Mouse (Mus musculus): Measurements from ENCODE around the gene 4933407L21Rik. TPM values are rescaled to one million over a fixed set of nuclear protein-coding genes. Genes with fewer than 3 reads are reported as not detected.
"Not testable (repeated sequence)": the region's sequence is repeated elsewhere in the genome, so short reads cannot be mapped to it uniquely, and the experiment has no call there.

The 4933407L21Rik gene
- polyA plus RNA-seq, 1 experiment from 2014 or later = 0.46 TPM

DNA sequence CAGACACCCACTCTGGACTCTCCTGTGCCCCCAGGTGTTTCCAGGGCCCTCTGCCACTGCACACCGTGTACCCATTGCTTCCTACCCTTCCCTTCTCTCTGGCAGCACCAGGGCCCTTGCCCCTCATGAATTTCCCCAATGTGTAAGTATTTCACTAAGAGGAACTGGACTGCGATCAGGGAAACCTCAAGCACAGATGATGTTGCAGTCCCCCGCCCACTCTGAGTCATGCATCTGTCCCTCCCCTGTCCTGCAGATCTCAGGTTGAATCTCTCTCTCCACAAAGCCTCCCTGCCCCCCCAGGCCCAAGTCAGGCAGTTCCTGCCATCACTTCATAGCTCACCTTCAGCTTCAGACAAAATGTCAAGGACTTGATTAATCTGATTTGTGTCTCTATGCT lies 49.4 kb downstream of the 4933407L21Rik start:
- Histone ChIP-seq H3K36me3 (ENCODE audit: control insufficient read depth, insufficient read depth, low read length) (no peaks in the 10 kb centered on the region), H3K27ac (ENCODE audit: low read depth, low read length) (no peak overlapping the region), H3K9ac (ENCODE audit: low read depth, low read length) (no peak overlapping the region), H3K4me1 (replicated peaks; ENCODE audit: control insufficient read depth, insufficient read depth, low read length) (no peaks in the 10 kb centered on the region), H3K4me3 (ENCODE audit: low read depth, low read length) (no peak overlapping the region), H3K4me2 (replicated peaks; ENCODE audit: low read depth, low read length) (no peak overlapping the region), H3K27me3 (ENCODE audit: control insufficient read depth, insufficient read depth, low read length) (no peaks in the 10 kb centered on the region), H3K9me3 (ENCODE audit: control insufficient read depth, low read length) (no peaks in the 10 kb centered on the region)
- DNase-seq (ENCODE audit: low spot score) (no peak), ATAC-seq (ENCODE audit: low FRiP score) (no peak)
- WGBS = 84% methylated on average over 3 of the region's 3 CpGs

DNA sequence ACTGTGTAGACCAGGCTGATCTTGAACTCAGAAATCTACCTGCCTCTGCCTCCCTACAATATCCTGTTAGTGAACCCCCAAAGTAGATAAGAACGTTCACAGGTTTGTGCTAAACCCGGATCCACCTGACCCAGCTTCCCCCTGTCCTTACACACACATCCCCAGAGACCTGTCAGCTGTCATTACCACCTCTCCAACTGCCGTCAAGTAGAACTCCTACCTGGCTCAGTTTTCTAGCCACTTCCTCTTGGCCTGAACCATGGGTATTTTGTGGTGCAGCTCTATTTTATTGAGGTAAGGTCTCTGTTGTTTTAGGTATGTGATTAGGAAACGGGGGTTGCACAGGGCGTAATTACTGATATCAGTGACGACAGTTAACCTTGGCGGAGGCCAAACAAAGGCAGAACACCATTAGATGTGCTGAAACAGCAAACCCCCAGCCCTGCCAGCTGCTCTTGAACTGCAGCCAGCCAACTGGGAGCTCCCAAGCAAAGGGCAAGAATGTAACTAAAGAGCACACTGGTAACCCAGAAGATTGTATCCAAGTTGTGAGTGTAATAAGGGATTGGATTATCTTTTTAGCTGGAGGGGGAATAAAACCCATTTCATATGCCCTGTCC lies 53.6 kb downstream of the 4933407L21Rik start:
- Histone ChIP-seq H3K27ac (ENCODE audit: low read depth, low read length) (no peak overlapping the region), H3K36me3 (ENCODE audit: control insufficient read depth, insufficient read depth, low read length) (no peaks in the 10 kb centered on the region), H3K4me1 (replicated peaks; ENCODE audit: control insufficient read depth, insufficient read depth, low read length) (no peaks in the 10 kb centered on the region), H3K9me3 (ENCODE audit: control insufficient read depth, low read length) (no peaks in the 10 kb centered on the region), H3K9ac (ENCODE audit: low read depth, low read length) (no peak overlapping the region), H3K27me3 (ENCODE audit: control insufficient read depth, insufficient read depth, low read length) (no peaks in the 10 kb centered on the region), H3K4me3 (ENCODE audit: low read depth, low read length) (no peak overlapping the region), H3K4me2 (replicated peaks; ENCODE audit: low read depth, low read length) (no peak overlapping the region)
- ATAC-seq (ENCODE audit: low FRiP score) = no peak
- WGBS = 73% methylated on average over 7 of the region's 7 CpGs
- no peak for DNase-seq (ENCODE audit: low spot score)

DNA sequence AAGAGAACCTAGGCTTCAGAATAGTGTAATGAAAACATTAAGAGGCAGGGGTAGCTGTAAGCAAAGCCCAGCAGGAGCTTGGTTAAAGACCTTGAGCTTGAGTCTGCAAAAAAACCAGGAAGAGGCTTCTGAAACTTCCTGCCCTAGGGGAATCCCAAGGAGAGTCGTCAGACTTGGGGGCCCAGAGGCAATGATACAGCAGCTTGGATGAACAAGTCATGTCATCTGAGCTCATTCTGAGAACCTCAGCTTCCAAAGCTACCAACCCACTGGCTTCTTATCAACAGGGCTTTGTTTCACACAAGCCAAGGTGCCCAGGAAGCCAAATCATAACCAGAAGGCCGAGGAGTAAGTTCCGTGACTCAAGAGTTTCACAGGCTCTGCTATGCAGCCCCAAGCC lies 57.5 kb downstream of the 4933407L21Rik start:
- 92% methylated on average over 3 of the region's 3 CpGs for WGBS
- no peak overlapping the region for H3K9ac ChIP-seq (ENCODE audit: low read depth, low read length)
- no peaks in the 10 kb centered on the region for H3K4me1 ChIP-seq (replicated peaks; ENCODE audit: control insufficient read depth, insufficient read depth, low read length)
- no peak overlapping the region for H3K4me2 ChIP-seq (replicated peaks; ENCODE audit: low read depth, low read length)
- H3K9me3 ChIP-seq (ENCODE audit: control insufficient read depth, low read length) = no peaks in the 10 kb centered on the region
- H3K4me3 ChIP-seq (ENCODE audit: low read depth, low read length) = no peak overlapping the region
- DNase-seq (ENCODE audit: low spot score) = no peak
- no peaks in the 10 kb centered on the region for H3K27me3 ChIP-seq (ENCODE audit: control insufficient read depth, insufficient read depth, low read length)
- no peaks in the 10 kb centered on the region for H3K36me3 ChIP-seq (ENCODE audit: control insufficient read depth, insufficient read depth, low read length)
- no peak for ATAC-seq (ENCODE audit: low FRiP score)
- no peak overlapping the region for H3K27ac ChIP-seq (ENCODE audit: low read depth, low read length)

DNA sequence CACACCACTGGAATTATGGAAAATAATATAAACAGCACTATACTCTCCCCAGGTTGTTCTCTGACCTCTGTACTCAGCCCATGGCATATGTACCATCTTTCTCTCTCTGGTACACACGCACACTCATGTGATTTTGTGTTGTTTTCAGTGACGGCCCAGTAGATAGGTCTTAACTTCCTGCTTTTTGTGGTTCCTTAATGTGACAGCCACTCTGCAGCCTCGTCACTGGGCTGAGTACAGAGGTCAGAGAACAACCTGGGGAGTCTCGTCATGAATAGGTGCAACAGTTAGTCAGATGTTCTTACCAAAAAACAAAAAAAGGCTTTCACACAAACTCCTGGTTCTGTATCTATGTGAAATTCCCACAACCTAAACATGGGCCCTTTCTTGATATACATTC lies 60.1 kb downstream of the 4933407L21Rik start:
- ATAC-seq (ENCODE audit: low FRiP score) (no peak), DNase-seq (ENCODE audit: low spot score) (no peak)
- H3K27ac ChIP-seq (ENCODE audit: low read depth, low read length) = no peak overlapping the region
- no peak overlapping the region for H3K4me2 ChIP-seq (replicated peaks; ENCODE audit: low read depth, low read length)
- no peak overlapping the region for H3K4me3 ChIP-seq (ENCODE audit: low read depth, low read length)
- H3K9ac ChIP-seq (ENCODE audit: low read depth, low read length) = no peak overlapping the region
- H3K27me3 ChIP-seq (ENCODE audit: control insufficient read depth, insufficient read depth, low read length) = no peaks in the 10 kb centered on the region
- no peaks in the 10 kb centered on the region for H3K9me3 ChIP-seq (ENCODE audit: control insufficient read depth, low read length)
- WGBS = 69% methylated on average over 4 of the region's 4 CpGs
- H3K4me1 ChIP-seq (replicated peaks; ENCODE audit: control insufficient read depth, insufficient read depth, low read length) = no peaks in the 10 kb centered on the region
- H3K36me3 ChIP-seq (ENCODE audit: control insufficient read depth, insufficient read depth, low read length) = no peaks in the 10 kb centered on the region

DNA sequence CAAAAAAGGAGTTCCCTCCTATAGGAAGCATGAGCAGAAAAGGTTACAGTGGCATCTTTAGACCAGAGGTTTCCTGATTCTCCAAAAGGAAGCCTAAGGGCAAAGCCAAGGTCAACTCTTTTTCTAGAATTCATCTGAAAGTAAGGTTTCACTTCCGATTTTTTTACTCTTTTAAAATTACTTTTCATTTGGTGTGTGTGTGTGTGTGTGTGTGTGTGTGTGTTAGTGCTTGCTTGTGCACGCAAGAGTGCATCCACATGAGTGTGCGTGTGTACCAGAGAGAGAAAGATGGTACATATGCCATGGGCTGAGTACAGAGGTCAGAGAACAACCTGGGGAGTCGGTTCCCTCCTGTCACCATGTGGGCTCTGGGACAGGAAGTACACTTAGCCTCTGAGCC lies 60.6 kb downstream of the 4933407L21Rik start:
- H3K9ac ChIP-seq (ENCODE audit: low read depth, low read length); H3K4me3 ChIP-seq (ENCODE audit: low read depth, low read length); H3K4me2 ChIP-seq (replicated peaks; ENCODE audit: low read depth, low read length); H3K4me1 ChIP-seq (replicated peaks; ENCODE audit: control insufficient read depth, insufficient read depth, low read length); H3K27me3 ChIP-seq (ENCODE audit: control insufficient read depth, insufficient read depth, low read length); H3K9me3 ChIP-seq (ENCODE audit: control insufficient read depth, low read length); DNase-seq (ENCODE audit: low spot score); H3K27ac ChIP-seq (ENCODE audit: low read depth, low read length); H3K36me3 ChIP-seq (ENCODE audit: control insufficient read depth, insufficient read depth, low read length); ATAC-seq (ENCODE audit: low FRiP score): not testable (repeated sequence)
- 84% methylated on average over 4 of the region's 4 CpGs for WGBS

Other genes with a start within 250 kb of the 4933407L21Rik start
- 1.4 and 2.3 TPM in 2 replicates for gene A630001G21Rik, start 149.8 kb upstream of the 4933407L21Rik start, polyA plus RNA-seq (2014; fragmentation: Nextera tagmentation; extraction: Ambion mirVana)
- gene Cab39, start 135.0 kb upstream of the 4933407L21Rik start, polyA plus RNA-seq (2014; fragmentation: Nextera tagmentation; extraction: Ambion mirVana) = 72.7 and 77.1 TPM in 2 replicates
- 85.7 and 86.1 TPM in 2 replicates for gene Itm2c, start 34.2 kb upstream of the 4933407L21Rik start, polyA plus RNA-seq (2014; fragmentation: Nextera tagmentation; extraction: Ambion mirVana)
- gene Gpr55, start 32.5 kb downstream of the 4933407L21Rik start, polyA plus RNA-seq (2014; fragmentation: Nextera tagmentation; extraction: Ambion mirVana) = 0.08 TPM in 1 of 2 replicates, not detected in the other
- not detected in 2 replicates for gene Spata3, start 88.3 kb downstream of the 4933407L21Rik start, polyA plus RNA-seq (2014; fragmentation: Nextera tagmentation; extraction: Ambion mirVana)
- gene 2810459M11Rik, start 117.4 kb downstream of the 4933407L21Rik start, polyA plus RNA-seq (2014; fragmentation: Nextera tagmentation; extraction: Ambion mirVana) = 0.18 and 0.42 TPM in 2 replicates
- 216 and 247 TPM in 2 replicates for gene Psmd1, start 135.9 kb downstream of the 4933407L21Rik start, polyA plus RNA-seq (2014; fragmentation: Nextera tagmentation; extraction: Ambion mirVana)
- gene Htr2b, start 183.5 kb downstream of the 4933407L21Rik start, polyA plus RNA-seq (2014; fragmentation: Nextera tagmentation; extraction: Ambion mirVana) = 0.28 and 0.88 TPM in 2 replicates
- gene Gm21972, start 205.2 kb downstream of the 4933407L21Rik start, polyA plus RNA-seq (2014; fragmentation: Nextera tagmentation; extraction: Ambion mirVana) = 0.33 TPM in 1 of 2 replicates, not detected in the other
- 33.9 and 36.1 TPM in 2 replicates for gene Armc9, start 226.3 kb downstream of the 4933407L21Rik start, polyA plus RNA-seq (2014; fragmentation: Nextera tagmentation; extraction: Ambion mirVana)